Mouse (Mus musculus): ENCODE results near the gene Btbd3.

GRCm38 (mm10) chr2:138446466-138446865 lies 190.1 kb downstream of the Btbd3 start:
- TF ChIP-seq CTCF (IDR thresholded peaks at IDR 0.05; ENCODE audit: borderline replicate concordance, control insufficient read depth, extremely low read depth, insufficient read depth, low read length, poor library complexity) (no peak), POLR2A (IDR thresholded peaks at IDR 0.05; ENCODE audit: control insufficient read depth, extremely low read depth, insufficient read depth, low read length, poor library complexity) (no peak)
